Mouse (Mus musculus) embryo, embryonic 11.5 days (tissue): ENCODE measurements around the gene Fbxo34.
"Not testable (repeated sequence)": the region's sequence is repeated elsewhere in the genome, so short reads cannot be mapped to it uniquely, and the experiment has no call there.

ENCODE experiments used
- DNase-seq: peaks from one replicate; pipeline ENCODE4 v3.0.0-alpha.2; 2012; ENCODE audit warnings: low read depth, low spot score

Gene Fbxo34

DNA sequence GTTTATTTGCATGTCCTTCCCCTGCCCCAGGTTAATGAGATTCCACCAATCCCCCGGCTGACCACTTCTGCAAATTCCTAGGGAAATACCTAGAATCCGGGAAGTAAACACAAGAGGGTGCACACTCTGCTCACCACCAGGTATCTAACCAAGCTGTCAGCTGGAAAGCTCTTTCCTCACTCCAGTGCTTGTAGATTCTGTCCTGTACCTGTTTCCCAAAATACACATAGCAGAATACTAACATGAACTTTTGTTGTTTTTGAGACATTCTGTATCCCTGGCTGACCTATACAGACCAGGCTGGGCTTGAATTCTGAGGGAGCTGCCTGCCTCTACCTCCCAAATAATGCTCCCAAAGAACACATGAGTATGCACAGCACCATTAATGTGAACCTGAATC, 110.5 kb downstream of the Fbxo34 start:
- DNase-seq, result no peak

GRCm38 (mm10) chr14:47562530-47562929, 112.3 kb downstream of the Fbxo34 start:
- DNase-seq, result no peak

DNA sequence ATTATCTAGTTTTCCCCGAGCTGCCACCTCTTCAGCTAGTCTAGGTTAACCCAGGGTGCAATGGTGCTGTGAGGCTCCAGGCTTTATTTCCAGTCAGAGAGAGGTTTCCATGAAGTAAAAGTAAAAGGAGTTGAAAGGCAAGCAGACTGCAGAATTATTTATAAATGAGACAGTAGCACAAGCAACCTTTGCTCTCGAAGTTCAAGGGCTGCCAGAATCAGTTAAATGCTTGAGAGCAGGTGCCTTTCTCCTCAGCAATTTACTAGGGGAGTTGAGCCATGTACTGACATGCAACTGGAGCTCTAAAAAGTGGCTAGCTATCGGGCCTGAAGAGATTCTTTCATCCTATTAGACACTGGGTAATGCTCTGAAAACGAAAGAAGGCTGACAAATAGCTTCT, 112.9 kb downstream of the Fbxo34 start:
- DNase-seq, result no peak

- DNase-seq, result peak; percentile 95
Observed at GRCm38 (mm10) chr14:47567962-47568652, 117.9 kb downstream of the Fbxo34 start.

DNA sequence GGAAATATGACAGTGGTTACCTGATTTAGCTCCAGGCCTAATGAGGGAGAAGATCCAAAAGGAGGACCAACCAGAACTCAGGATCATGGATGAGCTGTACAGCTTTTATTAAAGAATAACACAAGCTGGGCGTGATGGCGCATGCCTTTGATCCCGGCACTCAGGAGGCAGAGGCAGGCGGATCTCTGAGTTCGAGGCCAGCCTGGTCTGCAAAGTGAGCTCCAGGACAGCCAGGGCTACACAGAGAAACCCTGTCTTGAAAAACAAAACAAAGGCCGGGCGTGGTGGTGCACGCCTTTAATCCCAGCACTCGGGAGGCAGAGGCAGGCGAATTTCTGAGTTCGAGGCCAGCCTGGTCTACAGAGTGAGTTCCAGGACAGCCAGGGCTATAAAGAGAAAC, 120.3 kb downstream of the Fbxo34 start, which contains the start of gene Atg14:
Atg14 (minus strand) TSS at position 101 of the 400 bp plus-strand sequence.
- DNase-seq, result not testable (repeated sequence)

DNA sequence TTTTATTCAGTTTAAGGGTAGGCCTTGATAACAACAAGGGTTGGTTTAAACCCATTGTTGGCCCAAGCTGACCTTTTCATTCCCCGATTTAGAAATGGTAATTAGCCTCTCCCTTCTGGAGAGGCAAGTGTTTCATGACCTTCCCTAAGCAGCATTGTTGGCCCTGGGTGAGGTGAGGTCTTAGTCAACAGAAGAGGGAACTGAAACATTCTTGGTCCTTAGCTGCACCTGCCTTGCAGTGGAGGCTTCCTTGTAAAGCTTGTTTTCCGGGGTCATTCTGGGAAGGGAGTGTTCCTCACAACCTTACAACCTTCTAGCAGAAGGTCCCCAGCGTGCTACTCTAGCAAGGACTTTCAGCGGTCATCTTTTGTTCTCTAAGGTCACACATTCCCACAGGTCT, 122.5 kb downstream of the Fbxo34 start:
- DNase-seq, result no peak

DNA sequence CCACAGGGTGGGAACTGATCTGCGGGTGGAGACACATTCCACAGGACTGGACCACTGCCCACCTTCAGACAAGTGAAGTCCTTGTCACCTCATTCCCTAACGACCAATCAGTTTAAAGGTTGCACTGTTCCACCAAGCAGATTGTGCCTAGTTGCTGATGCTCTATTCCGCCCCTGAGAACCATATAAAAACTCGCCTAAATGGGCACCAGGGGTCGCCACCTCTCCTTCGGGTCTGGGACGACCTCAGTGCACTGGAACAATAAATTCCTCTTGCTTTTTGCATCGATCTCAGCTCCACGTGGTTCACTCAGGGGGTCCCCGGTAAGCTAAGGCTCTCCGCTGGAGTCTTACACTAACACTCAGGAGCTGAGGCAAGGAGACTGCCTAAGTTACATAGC, 124.5 kb downstream of the Fbxo34 start:
- DNase-seq, result no peak

GRCm38 (mm10) chr14:47576687-47577086, 126.5 kb downstream of the Fbxo34 start:
- no peak for DNase-seq

DNA sequence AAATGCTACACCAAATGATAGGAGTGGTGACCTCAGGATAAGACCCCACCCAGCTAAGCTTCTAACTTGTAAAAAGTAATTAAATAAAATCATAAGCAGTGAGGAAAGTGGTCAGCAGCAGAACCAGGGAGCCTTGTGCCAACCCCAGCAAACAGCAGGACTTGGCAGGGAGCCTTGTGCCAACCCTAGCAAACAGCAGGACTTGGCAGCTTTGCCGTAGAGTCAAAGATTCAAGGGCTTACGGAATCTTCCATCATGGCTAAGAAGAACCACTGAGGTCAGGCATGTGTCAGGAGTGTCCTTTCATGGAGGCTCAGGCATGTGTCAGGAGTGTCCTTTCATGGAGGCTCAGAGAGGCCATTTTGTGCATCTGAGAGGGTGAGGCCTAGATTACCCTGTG, 127.9 kb downstream of the Fbxo34 start:
- DNase-seq, result no peak

DNA sequence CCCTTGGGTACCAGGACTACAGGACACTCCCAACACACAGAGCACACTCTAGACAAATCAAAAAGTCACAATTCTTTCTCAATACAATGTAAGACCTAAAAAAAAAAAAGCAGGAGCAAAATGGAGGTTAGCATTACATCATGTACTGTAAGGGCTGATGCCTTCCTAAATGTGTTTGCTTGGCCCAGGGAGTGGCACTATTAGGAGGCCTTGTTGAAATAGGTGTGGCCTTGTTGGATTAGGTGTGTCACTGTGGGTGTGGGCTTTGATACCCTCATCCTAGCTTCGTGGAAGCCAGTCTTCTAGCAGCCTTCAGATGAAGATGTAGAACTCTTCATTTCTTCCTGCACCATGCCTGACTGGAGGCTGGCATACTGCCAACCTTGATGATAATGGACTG, 131.1 kb downstream of the Fbxo34 start:
- no peak for DNase-seq
